Mouse (Mus musculus) hindbrain, embryonic 12.5 days (tissue): Measurements from ENCODE around the gene Cacng2. TPM values are rescaled to one million over a fixed set of nuclear protein-coding genes. Genes with fewer than 3 reads are reported as not detected.

ENCODE experiments used
- ATAC-seq: fragments of 200-750 bp; cut with Nextera tagmentation; 2 replicates; pipeline ENCODE4 v1.8.0; 2017; ENCODE audit warnings: moderate TSS enrichment; ENCODE audit not compliant: low FRiP score
- H3K27ac ChIP-seq: fragments of 300-500 bp; sonication (generic); 2 replicates; pipeline ENCODE4 v1.5.1; 2016; ENCODE audit warnings: mild to moderate bottlenecking
- H3K27me3 ChIP-seq: fragments of 300-500 bp; sonication (generic); 2 replicates; pipeline ENCODE4 v1.6.1; 2016; ENCODE audit warnings: mild to moderate bottlenecking
- H3K36me3 ChIP-seq: fragments of 300-500 bp; sonication (generic); 2 replicates; pipeline ENCODE4 v1.6.1; 2016; ENCODE audit warnings: mild to moderate bottlenecking
- H3K4me1 ChIP-seq: fragments of 300-500 bp; sonication (generic); 2 replicates; pipeline ENCODE4 v1.6.1; 2016
- H3K4me2 ChIP-seq: fragments of 300-500 bp; sonication (generic); replicated peaks from 2 replicates; pipeline ENCODE4 v1.6.1; 2016; ENCODE audit warnings: mild to moderate bottlenecking
- H3K4me3 ChIP-seq: fragments of 300-500 bp; sonication (generic); 2 replicates; pipeline ENCODE4 v1.5.1; 2016; ENCODE audit warnings: mild to moderate bottlenecking
- H3K9ac ChIP-seq: fragments of 300-500 bp; sonication (generic); 2 replicates; pipeline ENCODE4 v1.6.1; 2016; ENCODE audit warnings: mild to moderate bottlenecking, moderate library complexity
- H3K9me3 ChIP-seq: fragments of 300-500 bp; sonication (generic); replicated peaks from 2 replicates; pipeline ENCODE4 v1.6.1; 2016; ENCODE audit warnings: mild to moderate bottlenecking
- WGBS: fragments of 180-500 bp; shearing (Covaris S2); methylation state at CpG from one replicate; pipeline ENCODE4 v1.1.7; 2016; 5-methylcytosine and 5-hydroxymethylcytosine counted together
- polyA plus RNA-seq: library from polyadenylated mRNA; unstranded; fragments of >200 nt; fragmentation: Nextera tagmentation; extraction: Ambion mirVana; gene quantifications from 2 replicates; pipeline ENCODE4 v1.2.1, GENCODE M21; 2016

The Cacng2 gene
- polyA plus RNA-seq, 1 experiment from 2014 or later: 4.2 TPM

- no peak for ATAC-seq
- H3K4me3 ChIP-seq: no peak overlapping the region
- H3K9me3 ChIP-seq: no peaks in the 10 kb centered on the region
- peaks cover 32% of the 10 kb centered on the region for H3K4me1 ChIP-seq
- no peak overlapping the region for H3K27ac ChIP-seq
- 81% methylated on average over 7 of the region's 7 CpGs for WGBS
- no peak overlapping the region for H3K9ac ChIP-seq
- H3K27me3 ChIP-seq: no peaks in the 10 kb centered on the region
- no peaks in the 10 kb centered on the region for H3K36me3 ChIP-seq
- no peak overlapping the region for H3K4me2 ChIP-seq
Measured at GRCm38 (mm10) chr15:78081384-78081783, 38.4 kb downstream of the Cacng2 start.

- Histone ChIP-seq H3K4me1 (peaks cover 32% of the 10 kb centered on the region), H3K9ac (no peak overlapping the region), H3K9me3 (no peaks in the 10 kb centered on the region), H3K4me2 (no peak overlapping the region), H3K4me3 (no peak overlapping the region), H3K27me3 (no peaks in the 10 kb centered on the region), H3K36me3 (no peaks in the 10 kb centered on the region), H3K27ac (no peak overlapping the region)
- 83% methylated on average over 4 of the region's 4 CpGs for WGBS
- no peak for ATAC-seq
Measured at GRCm38 (mm10) chr15:78080326-78080725, 39.5 kb downstream of the Cacng2 start.

GRCm38 (mm10) chr15:78078776-78079628 lies 40.8 kb downstream of the Cacng2 start:
- no peaks in the 10 kb centered on the region for H3K27me3 ChIP-seq
- H3K27ac ChIP-seq: no peak overlapping the region
- no peak overlapping the region for H3K4me3 ChIP-seq
- H3K4me2 ChIP-seq: no peak overlapping the region
- 69% methylated on average over 15 of the region's 15 CpGs for WGBS
- peaks cover 32% of the 10 kb centered on the region for H3K4me1 ChIP-seq
- H3K36me3 ChIP-seq: no peaks in the 10 kb centered on the region
- ATAC-seq: no peak
- no peak overlapping the region for H3K9ac ChIP-seq
- H3K9me3 ChIP-seq: no peaks in the 10 kb centered on the region

GRCm38 (mm10) chr15:78078206-78078605 lies 41.6 kb downstream of the Cacng2 start:
- H3K27ac ChIP-seq: no peak overlapping the region
- no peak for ATAC-seq
- no peak overlapping the region for H3K9ac ChIP-seq
- no peak overlapping the region for H3K4me2 ChIP-seq
- no peaks in the 10 kb centered on the region for H3K36me3 ChIP-seq
- WGBS: 75% methylated on average over 5 of the region's 5 CpGs
- H3K4me1 ChIP-seq: peaks cover 27% of the 10 kb centered on the region
- no peak overlapping the region for H3K4me3 ChIP-seq
- no peaks in the 10 kb centered on the region for H3K27me3 ChIP-seq
- no peaks in the 10 kb centered on the region for H3K9me3 ChIP-seq

GRCm38 (mm10) chr15:78075921-78076320 lies 43.9 kb downstream of the Cacng2 start:
- ATAC-seq: no peak
- no peak overlapping the region for H3K4me2 ChIP-seq
- no peaks in the 10 kb centered on the region for H3K36me3 ChIP-seq
- H3K4me1 ChIP-seq: peaks cover 9% of the 10 kb centered on the region; the same call in 1 of the 2 replicates
- H3K4me3 ChIP-seq: no peak overlapping the region
- 42% methylated on average over 3 of the region's 3 CpGs for WGBS
- no peak overlapping the region for H3K27ac ChIP-seq
- H3K9ac ChIP-seq: no peak overlapping the region
- H3K9me3 ChIP-seq: no peaks in the 10 kb centered on the region
- no peaks in the 10 kb centered on the region for H3K27me3 ChIP-seq

GRCm38 (mm10) chr15:78073109-78073508 lies 46.7 kb downstream of the Cacng2 start:
- Histone ChIP-seq H3K27me3 (no peaks in the 10 kb centered on the region), H3K4me2 (no peak overlapping the region), H3K27ac (no peak overlapping the region), H3K4me1 (0 out of 2 replicates have a peak, but pooled peaks cover under 1% of the 10 kb centered on the region), H3K36me3 (no peaks in the 10 kb centered on the region), H3K9me3 (no peaks in the 10 kb centered on the region), H3K9ac (no peak overlapping the region), H3K4me3 (no peak overlapping the region)
- ATAC-seq: no peak
- 87% methylated on average over 7 of the region's 7 CpGs for WGBS

GRCm38 (mm10) chr15:78066475-78066874 lies 53.4 kb downstream of the Cacng2 start:
- H3K4me3 ChIP-seq: no peak overlapping the region
- no peaks in the 10 kb centered on the region for H3K9me3 ChIP-seq
- no peak overlapping the region for H3K4me2 ChIP-seq
- no peak for ATAC-seq
- no peak overlapping the region for H3K27ac ChIP-seq
- WGBS: 10% methylated on average over 5 of the region's 5 CpGs
- no peaks in the 10 kb centered on the region for H3K27me3 ChIP-seq
- peaks cover 18% of the 10 kb centered on the region for H3K4me1 ChIP-seq
- no peaks in the 10 kb centered on the region for H3K36me3 ChIP-seq
- no peak overlapping the region for H3K9ac ChIP-seq

- no peak overlapping the region for H3K4me3 ChIP-seq
- 23% methylated on average over 5 of the region's 5 CpGs for WGBS
- H3K36me3 ChIP-seq: no peaks in the 10 kb centered on the region
- no peak overlapping the region for H3K9ac ChIP-seq
- ATAC-seq: no peak
- no peaks in the 10 kb centered on the region for H3K27me3 ChIP-seq
- H3K4me2 ChIP-seq: no peak overlapping the region
- no peaks in the 10 kb centered on the region for H3K9me3 ChIP-seq
- H3K4me1 ChIP-seq: peaks cover 18% of the 10 kb centered on the region
- H3K27ac ChIP-seq: no peak overlapping the region
Measured at GRCm38 (mm10) chr15:78065541-78065940, 54.3 kb downstream of the Cacng2 start.

- Histone ChIP-seq H3K4me3 (no peak overlapping the region), H3K4me1 (peaks cover 18% of the 10 kb centered on the region), H3K4me2 (no peak overlapping the region), H3K36me3 (no peaks in the 10 kb centered on the region), H3K27me3 (no peaks in the 10 kb centered on the region), H3K9ac (no peak overlapping the region), H3K9me3 (no peaks in the 10 kb centered on the region), H3K27ac (peak overlapping the region; percentile 13; the same call in 1 of the 2 replicates)
- 61% methylated on average over 6 of the region's 6 CpGs for WGBS
- ATAC-seq: no peak
Measured at GRCm38 (mm10) chr15:78064340-78064739, 55.5 kb downstream of the Cacng2 start.

GRCm38 (mm10) chr15:78062467-78062866 lies 57.4 kb downstream of the Cacng2 start:
- peaks cover 18% of the 10 kb centered on the region for H3K4me1 ChIP-seq
- no peak overlapping the region for H3K4me3 ChIP-seq
- H3K4me2 ChIP-seq: no peak overlapping the region
- H3K36me3 ChIP-seq: no peaks in the 10 kb centered on the region
- 75% methylated on average over 14 of the region's 14 CpGs for WGBS
- ATAC-seq: no peak
- H3K27me3 ChIP-seq: no peaks in the 10 kb centered on the region
- H3K27ac ChIP-seq: no peak overlapping the region
- no peak overlapping the region for H3K9ac ChIP-seq
- H3K9me3 ChIP-seq: no peaks in the 10 kb centered on the region

- 96% methylated on average over 1 of the region's 1 CpGs for WGBS
- Histone ChIP-seq H3K4me3 (no peak overlapping the region), H3K4me2 (no peak overlapping the region), H3K4me1 (no peaks in the 10 kb centered on the region), H3K9ac (no peak overlapping the region), H3K36me3 (no peaks in the 10 kb centered on the region), H3K27ac (no peak overlapping the region), H3K9me3 (no peaks in the 10 kb centered on the region), H3K27me3 (no peaks in the 10 kb centered on the region)
- no peak for ATAC-seq
Measured at GRCm38 (mm10) chr15:78056930-78057329, 62.9 kb downstream of the Cacng2 start.

GRCm38 (mm10) chr15:78050682-78051081 lies 69.1 kb downstream of the Cacng2 start:
- no peaks in the 10 kb centered on the region for H3K4me1 ChIP-seq
- no peak overlapping the region for H3K27ac ChIP-seq
- 88% methylated on average over 10 of the region's 10 CpGs for WGBS
- no peaks in the 10 kb centered on the region for H3K36me3 ChIP-seq
- H3K9me3 ChIP-seq: no peaks in the 10 kb centered on the region
- no peak overlapping the region for H3K4me2 ChIP-seq
- no peak for ATAC-seq
- H3K4me3 ChIP-seq: no peak overlapping the region
- no peaks in the 10 kb centered on the region for H3K27me3 ChIP-seq
- H3K9ac ChIP-seq: no peak overlapping the region

- H3K4me2 ChIP-seq: no peak overlapping the region
- ATAC-seq: no peak
- no peak overlapping the region for H3K27ac ChIP-seq
- 80% methylated on average over 2 of the region's 2 CpGs for WGBS
- H3K27me3 ChIP-seq: no peaks in the 10 kb centered on the region
- no peak overlapping the region for H3K9ac ChIP-seq
- no peak overlapping the region for H3K4me3 ChIP-seq
- H3K9me3 ChIP-seq: no peaks in the 10 kb centered on the region
- no peaks in the 10 kb centered on the region for H3K4me1 ChIP-seq
- H3K36me3 ChIP-seq: no peaks in the 10 kb centered on the region
Measured at GRCm38 (mm10) chr15:78049933-78050332, 69.9 kb downstream of the Cacng2 start.
